Mouse (Mus musculus): Measurements from ENCODE around the gene Ppm1j.

DNA sequence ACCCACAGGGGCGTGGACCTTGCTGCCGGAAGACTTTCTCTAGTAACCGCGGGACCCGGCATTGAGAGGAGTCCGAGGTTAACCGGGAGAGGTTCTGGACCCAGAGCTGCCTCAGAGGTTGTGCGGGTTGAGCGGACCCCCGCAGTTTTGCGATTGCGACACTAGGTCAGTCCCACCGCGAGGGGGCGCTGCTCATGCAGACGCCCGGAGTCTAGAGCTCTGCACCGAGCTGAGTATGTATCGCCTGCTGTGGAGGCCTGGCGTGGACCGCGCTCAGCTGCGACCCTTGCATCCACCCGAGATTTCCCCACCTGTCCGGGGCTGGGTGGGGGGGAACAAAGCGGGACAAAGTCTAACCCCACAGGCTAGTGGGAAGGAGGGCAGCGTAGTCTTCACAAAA is 22.4 kb upstream of the Ppm1j start:
- TF ChIP-seq GATA1 (IDR thresholded peaks at IDR 0.05; ENCODE audit: borderline replicate concordance, low read length) = no peak
- TF ChIP-seq FLI1 (IDR thresholded peaks at IDR 0.05; ENCODE audit: low read length) = no peak

All from megakaryocyte, embryonic 14.5 days (primary cell).